Mouse (Mus musculus) ES-E14 (cell line): Measurements from ENCODE around the gene Myl6.

Experiments
- HCFC1 ChIP-seq: IDR thresholded peaks from 2 replicates; pipeline ENCODE4 v1.6.1; 2012; ENCODE audit warnings: low read length, inconsistent platforms, borderline replicate concordance; ENCODE audit not compliant: insufficient read depth
- ZC3H11A ChIP-seq: IDR thresholded peaks from 2 replicates; pipeline ENCODE4 v1.6.1; 2012; ENCODE audit warnings: low read depth, mild to moderate bottlenecking, inconsistent platforms, low read length, borderline replicate concordance

- TF ChIP-seq ZC3H11A (no peak), HCFC1 (no peak)
Observed at GRCm38 (mm10) chr10:128535206-128535605, 41.3 kb upstream of the Myl6 start.
